Mouse (Mus musculus): Measurements from ENCODE around the gene Tspan17. TPM values are rescaled to one million over a fixed set of nuclear protein-coding genes. Genes with fewer than 3 reads are reported as not detected.

Gene Tspan17
- polyA plus RNA-seq, 2 experiments, result 0.28 to 0.58 TPM

DNA sequence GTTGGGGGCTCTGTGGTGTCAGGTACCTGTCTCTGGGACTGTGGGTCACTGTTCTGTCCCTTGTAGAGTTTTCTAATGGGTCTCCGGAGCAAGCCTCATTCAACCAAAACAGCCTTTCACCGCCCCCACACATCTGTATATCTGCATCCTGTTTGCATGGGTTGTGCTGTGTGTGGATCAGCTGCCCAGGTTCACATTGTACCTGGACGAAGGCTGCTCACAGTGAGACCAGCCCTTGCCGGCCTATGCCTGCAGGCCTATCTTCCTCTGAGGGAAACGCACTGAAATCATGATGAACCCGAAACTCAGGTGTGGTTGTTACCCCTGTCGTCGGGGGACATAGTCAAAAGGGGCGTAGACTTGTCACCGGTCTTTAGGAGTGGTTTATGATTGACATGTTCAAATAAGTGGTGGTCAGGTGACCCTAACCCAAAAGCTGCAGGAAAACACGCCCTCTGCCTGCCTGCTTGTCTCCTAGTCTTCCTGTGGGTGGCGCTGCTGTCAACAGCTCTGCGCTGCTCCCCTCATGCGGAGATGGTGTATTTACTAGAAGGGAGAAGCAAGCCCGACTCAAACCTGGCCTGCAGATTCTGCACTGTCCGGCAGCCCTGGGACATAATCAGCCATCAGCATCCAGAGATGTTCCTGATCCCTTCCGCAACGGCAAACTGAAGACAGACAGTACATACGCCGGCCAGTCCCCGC lies 16.1 kb downstream of the Tspan17 start:
- 34% methylated on average over 21 of the region's 21 CpGs for WGBS (ENCODE audit: insufficient replicate concordance)

DNA sequence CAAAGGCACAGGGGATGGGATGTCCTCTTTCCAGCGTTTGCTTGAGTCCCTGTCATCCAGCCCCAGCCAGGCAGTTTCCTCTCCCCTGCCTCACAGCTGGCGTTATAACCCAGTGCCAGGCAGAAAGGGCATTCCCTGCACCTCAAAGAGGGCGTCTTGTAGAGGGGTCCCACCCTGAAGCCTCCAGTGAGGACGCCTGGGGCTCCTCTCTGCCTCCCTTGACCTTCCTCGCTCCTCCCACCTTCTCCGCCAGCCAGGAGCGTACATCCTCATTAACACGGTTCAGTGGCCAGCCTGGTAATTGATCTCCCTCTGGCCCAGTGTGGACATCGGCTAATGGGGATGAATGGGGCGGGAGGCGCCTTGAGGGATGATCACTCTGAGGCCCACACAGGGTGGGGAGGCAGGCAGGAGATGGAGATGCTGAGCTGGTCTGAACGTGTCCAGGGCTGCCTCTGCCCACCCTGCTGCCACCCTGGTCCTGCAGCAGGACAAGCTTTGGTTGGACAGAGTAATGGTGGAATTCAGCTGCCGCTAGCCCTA lies 17.3 kb downstream of the Tspan17 start:
- ATAC-seq (ENCODE audit: insufficient read depth) (no peak), DNase-seq (ENCODE audit: low read depth in 3 of 3, low spot score in 3 of 3) (no peak)
- Histone ChIP-seq H3K27me3 (ENCODE audit: control insufficient read depth, insufficient read depth, low read length) (no peaks in the 10 kb centered on the region), H3K9ac (replicated peaks) (no peak overlapping the region), H3K9me3 (ENCODE audit: control insufficient read depth, low read length) (no peaks in the 10 kb centered on the region), H3K4me2 (ENCODE audit: low read depth) (no peak overlapping the region), H3K4me1 (replicated peaks; ENCODE audit: control insufficient read depth in 2 of 2, insufficient read depth in 2 of 2, low read length in 1 of 2) (no peaks in the 10 kb centered on the region), H3K27ac (no peak overlapping the region), H3K4me3 (ENCODE audit: insufficient read depth in 1 of 2, low read depth in 2 of 2, low read length in 2 of 2) (no peak overlapping the region), H3K36me3 (replicated peaks; ENCODE audit: control insufficient read depth, insufficient read depth, low read depth) (no peaks in the 10 kb centered on the region)
- TF ChIP-seq CTCF (IDR thresholded peaks at IDR 0.05; ENCODE audit: low read depth) (no peak), EP300 (IDR thresholded peaks at IDR 0.05; ENCODE audit: low read depth) (no peak)
- WGBS (ENCODE audit: insufficient replicate concordance), result 41% methylated on average over 13 of the region's 13 CpGs

More for the DNA sequence above, 16.1 kb downstream of the Tspan17 start:
- H3K36me3 ChIP-seq (replicated peaks; ENCODE audit: control insufficient read depth, insufficient read depth, low read depth), result no peaks in the 10 kb centered on the region
- no peaks in the 10 kb centered on the region for H3K4me1 ChIP-seq (replicated peaks; ENCODE audit: control insufficient read depth in 2 of 2, insufficient read depth in 2 of 2, low read length in 1 of 2)
- H3K27me3 ChIP-seq (ENCODE audit: control insufficient read depth, insufficient read depth, low read length), result no peaks in the 10 kb centered on the region
- TF ChIP-seq CTCF (IDR thresholded peaks at IDR 0.05; ENCODE audit: low read depth) (peak; percentile 31; the same call in 1 of the 2 replicates), EP300 (IDR thresholded peaks at IDR 0.05; ENCODE audit: low read depth) (no peak)
- no peak overlapping the region for H3K4me2 ChIP-seq (ENCODE audit: low read depth)
- ATAC-seq (ENCODE audit: insufficient read depth) (no peak), DNase-seq (ENCODE audit: low read depth in 3 of 3, low spot score in 3 of 3) (no peak)
- H3K27ac ChIP-seq, result no peak overlapping the region
- no peak overlapping the region for H3K9ac ChIP-seq (replicated peaks)
- no peak overlapping the region for H3K4me3 ChIP-seq (ENCODE audit: insufficient read depth in 1 of 2, low read depth in 2 of 2, low read length in 2 of 2)
- no peaks in the 10 kb centered on the region for H3K9me3 ChIP-seq (ENCODE audit: control insufficient read depth, low read length)

DNA sequence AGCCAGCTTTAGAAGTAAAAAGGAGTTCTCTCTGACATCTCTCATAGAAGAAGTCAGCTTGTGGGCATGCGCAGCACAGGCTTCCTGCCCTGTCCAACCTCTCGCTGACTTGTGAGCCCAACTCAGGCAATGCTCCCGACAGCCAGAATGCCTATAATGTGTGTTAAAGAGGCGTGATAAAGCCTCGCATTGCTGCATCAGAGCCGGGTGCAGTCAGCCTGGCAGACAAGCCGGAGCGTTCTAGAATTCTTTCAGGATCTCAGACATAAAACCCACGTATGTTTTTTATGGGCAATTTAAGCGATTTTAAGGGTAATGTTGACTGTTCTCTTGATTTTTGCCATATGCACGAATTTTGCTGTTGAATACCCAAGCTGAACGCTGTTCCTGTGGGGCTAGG lies 18.9 kb downstream of the Tspan17 start:
- 51% methylated on average over 12 of the region's 12 CpGs for WGBS (ENCODE audit: insufficient replicate concordance)

DNA sequence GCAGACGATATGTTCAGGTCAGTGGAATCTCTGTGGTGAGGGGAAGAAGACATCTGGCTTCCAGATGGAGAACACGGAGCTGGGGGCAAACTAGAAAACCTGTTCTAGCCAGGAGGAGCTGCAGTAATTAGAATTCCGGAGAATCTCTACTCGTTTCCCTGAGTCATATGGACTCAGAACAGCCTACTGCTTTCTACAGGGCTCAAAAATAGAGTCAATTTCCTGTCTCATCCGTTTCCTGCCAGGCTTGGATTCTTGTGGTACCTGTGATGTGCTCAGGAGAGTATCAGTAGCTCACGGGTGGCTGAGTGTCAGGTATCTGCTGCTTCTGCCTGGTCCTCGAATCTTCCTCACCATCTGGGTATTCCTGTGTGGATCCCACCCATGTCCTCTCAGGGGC lies 22.3 kb downstream of the Tspan17 start:
- Histone ChIP-seq H3K36me3 (replicated peaks; ENCODE audit: control insufficient read depth, insufficient read depth, low read depth) (no peaks in the 10 kb centered on the region), H3K9me3 (ENCODE audit: control insufficient read depth, low read length) (no peaks in the 10 kb centered on the region), H3K9ac (replicated peaks) (no peak overlapping the region), H3K4me1 (replicated peaks; ENCODE audit: control insufficient read depth in 2 of 2, insufficient read depth in 2 of 2, low read length in 1 of 2) (no peaks in the 10 kb centered on the region), H3K27me3 (ENCODE audit: control insufficient read depth, insufficient read depth, low read length) (no peaks in the 10 kb centered on the region), H3K4me2 (ENCODE audit: low read depth) (no peak overlapping the region), H3K4me3 (ENCODE audit: insufficient read depth in 1 of 2, low read depth in 2 of 2, low read length in 2 of 2) (no peak overlapping the region), H3K27ac (no peak overlapping the region)
- ATAC-seq (ENCODE audit: insufficient read depth), result no peak
- TF ChIP-seq CTCF (IDR thresholded peaks at IDR 0.05; ENCODE audit: low read depth), result no peak
- no peak for TF ChIP-seq EP300 (IDR thresholded peaks at IDR 0.05; ENCODE audit: low read depth)
- whole genome bisulfite sequencing (ENCODE audit: insufficient replicate concordance), result 40% methylated on average over 7 of the region's 7 CpGs
- no peak for DNase-seq (ENCODE audit: low read depth in 3 of 3, low spot score in 3 of 3)

More for the DNA sequence above, 18.9 kb downstream of the Tspan17 start:
- TF ChIP-seq CTCF (IDR thresholded peaks at IDR 0.05; ENCODE audit: low read depth) (no peak), EP300 (IDR thresholded peaks at IDR 0.05; ENCODE audit: low read depth) (no peak)
- Histone ChIP-seq H3K36me3 (replicated peaks; ENCODE audit: control insufficient read depth, insufficient read depth, low read depth) (no peaks in the 10 kb centered on the region), H3K27ac (no peak overlapping the region), H3K4me2 (ENCODE audit: low read depth) (no peak overlapping the region), H3K4me3 (ENCODE audit: insufficient read depth in 1 of 2, low read depth in 2 of 2, low read length in 2 of 2) (no peak overlapping the region), H3K27me3 (ENCODE audit: control insufficient read depth, insufficient read depth, low read length) (no peaks in the 10 kb centered on the region), H3K9me3 (ENCODE audit: control insufficient read depth, low read length) (no peaks in the 10 kb centered on the region), H3K4me1 (replicated peaks; ENCODE audit: control insufficient read depth in 2 of 2, insufficient read depth in 2 of 2, low read length in 1 of 2) (no peaks in the 10 kb centered on the region), H3K9ac (replicated peaks) (no peak overlapping the region)
- no peak for ATAC-seq (ENCODE audit: insufficient read depth)
- no peak for DNase-seq (ENCODE audit: low read depth in 3 of 3, low spot score in 3 of 3)

DNA sequence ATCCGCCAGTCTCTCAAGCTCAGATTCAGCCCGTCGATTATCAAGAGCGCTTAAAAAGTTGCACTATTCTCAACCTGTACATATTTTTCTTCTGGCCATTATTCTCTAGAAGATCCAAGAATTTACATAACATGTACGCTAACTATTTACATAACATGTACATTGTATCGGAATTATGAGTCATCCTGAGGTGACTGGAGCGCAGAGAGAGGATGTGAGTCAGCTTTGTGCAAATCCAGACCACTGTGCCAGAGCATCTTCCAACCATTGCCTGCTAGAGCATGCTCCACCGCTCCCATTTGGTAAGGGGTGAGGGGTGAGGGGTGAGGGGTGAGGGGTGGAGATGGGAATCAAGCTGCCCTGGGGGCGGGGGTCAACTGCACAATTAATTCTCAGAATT lies 24.2 kb downstream of the Tspan17 start:
- ATAC-seq (ENCODE audit: insufficient read depth), result no peak
- H3K27ac ChIP-seq, result no peak overlapping the region
- no peak for TF ChIP-seq CTCF (IDR thresholded peaks at IDR 0.05; ENCODE audit: low read depth)
- no peaks in the 10 kb centered on the region for H3K9me3 ChIP-seq (ENCODE audit: control insufficient read depth, low read length)
- no peak overlapping the region for H3K4me2 ChIP-seq (ENCODE audit: low read depth)
- WGBS (ENCODE audit: insufficient replicate concordance), result 68% methylated on average over 9 of the region's 9 CpGs
- H3K4me1 ChIP-seq (replicated peaks; ENCODE audit: control insufficient read depth in 2 of 2, insufficient read depth in 2 of 2, low read length in 1 of 2), result no peaks in the 10 kb centered on the region
- no peak for DNase-seq (ENCODE audit: low read depth in 3 of 3, low spot score in 3 of 3)
- H3K27me3 ChIP-seq (ENCODE audit: control insufficient read depth, insufficient read depth, low read length), result no peaks in the 10 kb centered on the region
- no peak overlapping the region for H3K9ac ChIP-seq (replicated peaks)
- H3K36me3 ChIP-seq (replicated peaks; ENCODE audit: control insufficient read depth, insufficient read depth, low read depth), result no peaks in the 10 kb centered on the region
- H3K4me3 ChIP-seq (ENCODE audit: insufficient read depth in 1 of 2, low read depth in 2 of 2, low read length in 2 of 2), result no peak overlapping the region
